Mouse (Mus musculus) right cerebral cortex, postnatal 36 days (tissue): Measurements from ENCODE around the gene Tmem37.

Source experiments
- DNase-seq, 2 experiments: peaks; one replicate each; pipeline ENCODE4 v3.0.0; 2022; ENCODE audit warnings: low spot score in 2 of 2, mixed read lengths in 1 of 2

Gene Tmem37

GRCm38 (mm10) chr1:120057674-120058430 lies 16.0 kb downstream of the Tmem37 start:
- DNase-seq: no peak

- peak in 1 of 2 experiments; percentile 37 for DNase-seq
Measured at GRCm38 (mm10) chr1:120057044-120057443, 16.8 kb downstream of the Tmem37 start.

GRCm38 (mm10) chr1:120056236-120056635 lies 17.6 kb downstream of the Tmem37 start:
- DNase-seq: no peak

- no peak for DNase-seq
Measured at GRCm38 (mm10) chr1:120055475-120055874, 18.4 kb downstream of the Tmem37 start.

- peak in 1 of 2 experiments; percentile 32 for DNase-seq
Measured at GRCm38 (mm10) chr1:120054997-120055396, 18.9 kb downstream of the Tmem37 start.

GRCm38 (mm10) chr1:120051070-120051469 lies 22.8 kb downstream of the Tmem37 start:
- DNase-seq: no peak

- no peak for DNase-seq
Measured at GRCm38 (mm10) chr1:120047325-120047724, 26.5 kb downstream of the Tmem37 start.

- no peak for DNase-seq
Measured at GRCm38 (mm10) chr1:120044584-120044983, 29.3 kb downstream of the Tmem37 start.

GRCm38 (mm10) chr1:120042421-120042820 lies 31.5 kb downstream of the Tmem37 start:
- DNase-seq: no peak

- no peak for DNase-seq
Measured at GRCm38 (mm10) chr1:120038594-120038993, 35.3 kb downstream of the Tmem37 start.

GRCm38 (mm10) chr1:120037021-120037683 lies 36.7 kb downstream of the Tmem37 start:
- DNase-seq: no peak

GRCm38 (mm10) chr1:120035456-120036034 lies 38.3 kb downstream of the Tmem37 start:
- DNase-seq: no peak

GRCm38 (mm10) chr1:120034793-120035192 lies 39.1 kb downstream of the Tmem37 start:
- DNase-seq: no peak

- DNase-seq: no peak
Measured at GRCm38 (mm10) chr1:120033469-120033854, 40.4 kb downstream of the Tmem37 start.

GRCm38 (mm10) chr1:120032804-120033468 lies 40.9 kb downstream of the Tmem37 start:
- DNase-seq: peak; percentile 55 to 60

- DNase-seq: no peak
Measured at GRCm38 (mm10) chr1:120030474-120030873, 43.4 kb downstream of the Tmem37 start.

- no peak for DNase-seq
Measured at GRCm38 (mm10) chr1:120027693-120028092, 46.2 kb downstream of the Tmem37 start.

- no peak for DNase-seq
Measured at GRCm38 (mm10) chr1:120025050-120025439, 48.8 kb downstream of the Tmem37 start.

GRCm38 (mm10) chr1:120024331-120025049 lies 49.4 kb downstream of the Tmem37 start:
- no peak for DNase-seq

GRCm38 (mm10) chr1:120021951-120022350 lies 51.9 kb downstream of the Tmem37 start:
- DNase-seq: peak; percentile 34 to 39

- no peak for DNase-seq
Measured at GRCm38 (mm10) chr1:120020322-120020897, 53.5 kb downstream of the Tmem37 start.
